Mouse (Mus musculus): ENCODE results near the gene Gm6899. TPM values are rescaled to one million over a fixed set of nuclear protein-coding genes. Genes with fewer than 3 reads are reported as not detected.

Gene Gm6899
- total and polyA plus RNA-seq, 2 experiments from 2014 or later = not detected

- Histone ChIP-seq H3K4me3 (ENCODE audit: low read length) (no peak overlapping the region), H3K9ac (replicated peaks; ENCODE audit: low read length) (no peak overlapping the region), H3K27me3 (ENCODE audit: insufficient read depth, low read length) (no peaks in the 10 kb centered on the region), H3K4me1 (ENCODE audit: insufficient read depth, low read length) (no peaks in the 10 kb centered on the region), H3K4me2 (ENCODE audit: low read depth, low read length) (no peak overlapping the region), H3K9me3 (ENCODE audit: low read length) (no peaks in the 10 kb centered on the region), H3K36me3 (ENCODE audit: insufficient read depth, low read length) (no peaks in the 10 kb centered on the region), H3K27ac (no peak overlapping the region)
- no peak for ATAC-seq
- no peak for DNase-seq (ENCODE audit: low spot score)
- 85% methylated on average over 2 of the region's 2 CpGs for WGBS
- TF ChIP-seq CTCF (IDR thresholded peaks at IDR 0.05; ENCODE audit: low read depth) = no peak
Observed at GRCm38 (mm10) chr11:26601571-26602175, 8.6 kb downstream of the Gm6899 start.

- no peaks in the 10 kb centered on the region for H3K4me1 ChIP-seq (ENCODE audit: insufficient read depth, low read length)
- H3K27me3 ChIP-seq (ENCODE audit: insufficient read depth, low read length) = no peaks in the 10 kb centered on the region
- ATAC-seq (no peak), DNase-seq (ENCODE audit: low spot score) (no peak)
- H3K9ac ChIP-seq (replicated peaks; ENCODE audit: low read length) = no peak overlapping the region
- no peak for TF ChIP-seq CTCF (IDR thresholded peaks at IDR 0.05; ENCODE audit: low read depth)
- no peaks in the 10 kb centered on the region for H3K9me3 ChIP-seq (ENCODE audit: low read length)
- no peaks in the 10 kb centered on the region for H3K36me3 ChIP-seq (ENCODE audit: insufficient read depth, low read length)
- H3K4me3 ChIP-seq (ENCODE audit: low read length) = no peak overlapping the region
- no peak overlapping the region for H3K4me2 ChIP-seq (ENCODE audit: low read depth, low read length)
- WGBS = 89% methylated on average over 1 of the region's 1 CpGs
- no peak overlapping the region for H3K27ac ChIP-seq
Observed at GRCm38 (mm10) chr11:26604061-26604655, 11.1 kb downstream of the Gm6899 start.

GRCm38 (mm10) chr11:26608795-26609194 lies 15.8 kb downstream of the Gm6899 start:
- no peak for ATAC-seq
- WGBS = 75% methylated on average over 10 of the region's 10 CpGs
- no peak overlapping the region for H3K27ac ChIP-seq
- no peaks in the 10 kb centered on the region for H3K9me3 ChIP-seq (ENCODE audit: low read length)
- H3K4me2 ChIP-seq (ENCODE audit: low read depth, low read length) = no peak overlapping the region
- no peak overlapping the region for H3K4me3 ChIP-seq (ENCODE audit: low read length)
- no peak for DNase-seq (ENCODE audit: low spot score)
- TF ChIP-seq CTCF (IDR thresholded peaks at IDR 0.05; ENCODE audit: low read depth) = no peak
- no peak overlapping the region for H3K9ac ChIP-seq (replicated peaks; ENCODE audit: low read length)
- no peaks in the 10 kb centered on the region for H3K4me1 ChIP-seq (ENCODE audit: insufficient read depth, low read length)
- H3K27me3 ChIP-seq (ENCODE audit: insufficient read depth, low read length) = no peaks in the 10 kb centered on the region
- no peaks in the 10 kb centered on the region for H3K36me3 ChIP-seq (ENCODE audit: insufficient read depth, low read length)

GRCm38 (mm10) chr11:26618475-26619223 lies 25.6 kb downstream of the Gm6899 start:
- no peak for TF ChIP-seq CTCF (IDR thresholded peaks at IDR 0.05; ENCODE audit: low read depth)
- Histone ChIP-seq H3K9ac (replicated peaks; ENCODE audit: low read length) (no peak overlapping the region), H3K4me3 (ENCODE audit: low read length) (no peak overlapping the region), H3K4me1 (ENCODE audit: insufficient read depth, low read length) (no peaks in the 10 kb centered on the region), H3K27ac (no peak overlapping the region), H3K27me3 (ENCODE audit: insufficient read depth, low read length) (no peaks in the 10 kb centered on the region), H3K4me2 (ENCODE audit: low read depth, low read length) (no peak overlapping the region), H3K9me3 (ENCODE audit: low read length) (no peaks in the 10 kb centered on the region), H3K36me3 (ENCODE audit: insufficient read depth, low read length) (no peaks in the 10 kb centered on the region)
- DNase-seq (ENCODE audit: low spot score) (no peak), ATAC-seq (no peak)
- 97% methylated on average over 2 of the region's 2 CpGs for WGBS

GRCm38 (mm10) chr11:26622727-26623126 lies 29.7 kb downstream of the Gm6899 start:
- H3K9ac ChIP-seq (replicated peaks; ENCODE audit: low read length) = no peak overlapping the region
- no peak overlapping the region for H3K4me3 ChIP-seq (ENCODE audit: low read length)
- H3K36me3 ChIP-seq (ENCODE audit: insufficient read depth, low read length) = no peaks in the 10 kb centered on the region
- WGBS = 84% methylated on average over 5 of the region's 5 CpGs
- no peak overlapping the region for H3K4me2 ChIP-seq (ENCODE audit: low read depth, low read length)
- no peak for TF ChIP-seq CTCF (IDR thresholded peaks at IDR 0.05; ENCODE audit: low read depth)
- H3K27me3 ChIP-seq (ENCODE audit: insufficient read depth, low read length) = no peaks in the 10 kb centered on the region
- H3K27ac ChIP-seq = no peak overlapping the region
- no peaks in the 10 kb centered on the region for H3K9me3 ChIP-seq (ENCODE audit: low read length)
- no peaks in the 10 kb centered on the region for H3K4me1 ChIP-seq (ENCODE audit: insufficient read depth, low read length)
- ATAC-seq = no peak
- no peak for DNase-seq (ENCODE audit: low spot score)

GRCm38 (mm10) chr11:26636239-26636638 lies 43.2 kb downstream of the Gm6899 start:
- no peak for DNase-seq (ENCODE audit: low spot score)
- H3K4me2 ChIP-seq (ENCODE audit: low read depth, low read length) = no peak overlapping the region
- no peaks in the 10 kb centered on the region for H3K4me1 ChIP-seq (ENCODE audit: insufficient read depth, low read length)
- no peak overlapping the region for H3K4me3 ChIP-seq (ENCODE audit: low read length)
- H3K9ac ChIP-seq (replicated peaks; ENCODE audit: low read length) = no peak overlapping the region
- no peak overlapping the region for H3K27ac ChIP-seq
- 91% methylated on average over 1 of the region's 1 CpGs for WGBS
- H3K36me3 ChIP-seq (ENCODE audit: insufficient read depth, low read length) = no peaks in the 10 kb centered on the region
- H3K9me3 ChIP-seq (ENCODE audit: low read length) = no peaks in the 10 kb centered on the region
- no peak for TF ChIP-seq CTCF (IDR thresholded peaks at IDR 0.05; ENCODE audit: low read depth)
- H3K27me3 ChIP-seq (ENCODE audit: insufficient read depth, low read length) = no peaks in the 10 kb centered on the region
- no peak for ATAC-seq
